Comparison of ENCODE assay signal across 15 mouse cellular contexts in genomic region chr8:109983944-109984343, GRCm38 (mm10). TPM values are rescaled to one million over a fixed set of nuclear protein-coding genes. Genes with fewer than 3 reads are reported as not detected.
DNase-seq lines count a peak whose midpoint lies in the region; ATAC-seq lines count a peak whose summit lies in the region.
"Had no signal": no experiment of that assay in that cellular context is flagged by ENCODE, and none has a peak within 500 bp of the region (broad histone marks: within the 10 kb centered on the region; RNA-seq: fewer than 3 reads in every experiment).

No protein-coding gene starts in this region.

- no peaks in the 10 kb centered on the region for H3K9me3 ChIP-seq in limb, embryonic 13.5 days
- no peaks in the 10 kb centered on the region for H3K9me3 ChIP-seq in limb, embryonic 10.5 days (replicated peaks)
- no peaks in the 10 kb centered on the region for H3K9me3 ChIP-seq in intestine, embryonic 16.5 days (ENCODE audit: control insufficient read depth, low read length)
- H3K9me3 ChIP-seq: limb, embryonic 15.5 days had no signal

- DNase-seq in adrenal gland, adult 2 months, result peak; percentile 41
- no peak for DNase-seq in adrenal gland, postnatal 25 days
- no peak for DNase-seq in limb, embryonic 10.5 days (ENCODE audit: low spot score)
- DNase-seq in adrenal gland, postnatal 36 days, result peak; percentile 9 to 66
- DNase-seq in layer of hippocampus, postnatal 14 days (ENCODE audit: low spot score in 2 of 2), result peak; percentile 30 to 75
- no peak for DNase-seq in heart, adult 8-10 months (ENCODE audit: low spot score)
- DNase-seq: cerebellum, adult 9-11 months; heart, postnatal 4 days; kidney, postnatal 10 days; thymus, postnatal 36 days had no signal

- no peaks in the 10 kb centered on the region for H3K36me3 ChIP-seq in limb, embryonic 13.5 days
- no peaks in the 10 kb centered on the region for H3K36me3 ChIP-seq in limb, embryonic 10.5 days
- H3K36me3 ChIP-seq in intestine, embryonic 16.5 days (ENCODE audit: control insufficient read depth, insufficient read depth, low read length), result no peaks in the 10 kb centered on the region
- H3K36me3 ChIP-seq: limb, embryonic 15.5 days had no signal

- no peak overlapping the region for H3K4me3 ChIP-seq in limb, embryonic 13.5 days
- no peak overlapping the region for H3K4me3 ChIP-seq in limb, embryonic 10.5 days
- H3K4me3 ChIP-seq in intestine, embryonic 16.5 days (ENCODE audit: low read length), result no peak overlapping the region
- H3K4me3 ChIP-seq: limb, embryonic 15.5 days had no signal

- WGBS in limb, embryonic 13.5 days, result 37% methylated on average over 5 of the region's 5 CpGs
- 46% methylated on average over 5 of the region's 5 CpGs for WGBS in limb, embryonic 10.5 days
- WGBS in intestine, embryonic 16.5 days, result 31% methylated on average over 5 of the region's 5 CpGs

- peak overlapping the region; percentile 39; the same call in 1 of the 2 replicates for H3K27ac ChIP-seq in limb, embryonic 13.5 days
- H3K27ac ChIP-seq in limb, embryonic 10.5 days, result no peak overlapping the region
- H3K27ac ChIP-seq in intestine, embryonic 16.5 days (ENCODE audit: low read length), result no peak overlapping the region
- H3K27ac ChIP-seq: limb, embryonic 15.5 days had no signal

- H3K9ac ChIP-seq in limb, embryonic 13.5 days, result no peak overlapping the region
- H3K9ac ChIP-seq in intestine, embryonic 16.5 days (ENCODE audit: low read depth, low read length), result no peak overlapping the region
- H3K9ac ChIP-seq: limb, embryonic 15.5 days had no signal

- H3K4me1 ChIP-seq in limb, embryonic 13.5 days, result peaks cover 9% of the 10 kb centered on the region; the same call in 1 of the 2 replicates
- no peaks in the 10 kb centered on the region for H3K4me1 ChIP-seq in limb, embryonic 10.5 days
- H3K4me1 ChIP-seq in intestine, embryonic 16.5 days (ENCODE audit: control insufficient read depth, insufficient read depth, low read length), result no peaks in the 10 kb centered on the region

- no peaks in the 10 kb centered on the region for H3K27me3 ChIP-seq in limb, embryonic 13.5 days
- no peaks in the 10 kb centered on the region for H3K27me3 ChIP-seq in limb, embryonic 10.5 days (ENCODE audit: low read depth, poor library complexity, severe bottlenecking)
- no peaks in the 10 kb centered on the region; the same call in 1 of the 2 replicates for H3K27me3 ChIP-seq in intestine, embryonic 16.5 days (replicated peaks; ENCODE audit: control insufficient read depth, insufficient read depth, low read length)
- H3K27me3 ChIP-seq: limb, embryonic 15.5 days had no signal

- ATAC-seq in limb, embryonic 13.5 days (ENCODE audit: low FRiP score, low read depth), result no peak
- ATAC-seq in intestine, embryonic 16.5 days, result no peak

- H3K4me2 ChIP-seq in limb, embryonic 13.5 days (replicated peaks), result no peak overlapping the region
- H3K4me2 ChIP-seq in intestine, embryonic 16.5 days (ENCODE audit: low read depth, low read length), result no peak overlapping the region
- H3K4me2 ChIP-seq: limb, embryonic 15.5 days had no signal

RNA-seq across cellular contexts. Expression of gene Tat, which starts 6.3 kb away (rescaled TPM):
- total RNA-seq in adrenal gland, adult 2 months (2021), result 1 to 10 TPM in 1 of 2 experiments, under 1 TPM in 1; 0.24 to 5.9 TPM
- polyA plus RNA-seq in adrenal gland, adult 2 months (2012; rRNA removed), result 0.56 TPM in 1 of 2 replicates, not detected in the other
- 6.9 TPM in 1 of 2 replicates, not detected in the other for total RNA-seq in adrenal gland, postnatal 25 days (2021)
- polyA plus RNA-seq in limb, embryonic 13.5 days (2015; fragmentation: Nextera tagmentation; extraction: Ambion mirVana), result not detected in 2 replicates
- not detected in 2 replicates for polyA plus RNA-seq in limb, embryonic 10.5 days (2016; fragmentation: Nextera tagmentation; extraction: Ambion mirVana)
- total RNA-seq in adrenal gland, postnatal 36 days (2021), result 1 to 10 TPM in 1 of 2 experiments, under 1 TPM in 1; 0.10 to 1.5 TPM
- total RNA-seq in layer of hippocampus, postnatal 14 days (2021), result not detected
- polyA plus RNA-seq in intestine, embryonic 16.5 days (2015; fragmentation: Nextera tagmentation; extraction: Ambion mirVana), result not detected in 2 replicates
- total RNA-seq in heart, adult 8-10 months (2022), result 1 to 10 TPM in 1 of 4 experiments, under 1 TPM in 3; 0.14 to 2.0 (median 0.41) TPM
- total RNA-seq: megakaryocyte, adult 5-6 weeks; MEL had no signal
- polyA plus RNA-seq: limb, embryonic 15.5 days had no signal

RNA-seq across cellular contexts. Expression of gene Marveld3, which starts 21.9 kb away (rescaled TPM):
- total RNA-seq in adrenal gland, adult 2 months (2021), result under 1 TPM in 1 of 2 experiments, not detected in 1; 0.28 TPM
- not detected in 2 replicates for polyA plus RNA-seq in adrenal gland, adult 2 months (2012; rRNA removed)
- total RNA-seq in adrenal gland, postnatal 25 days (2021), result not detected in 2 replicates
- 0.97 and 1.4 TPM in 2 replicates for polyA plus RNA-seq in limb, embryonic 13.5 days (2015; fragmentation: Nextera tagmentation; extraction: Ambion mirVana)
- polyA plus RNA-seq in limb, embryonic 10.5 days (2016; fragmentation: Nextera tagmentation; extraction: Ambion mirVana), result 0.39 and 0.89 TPM in 2 replicates
- under 1 TPM in 1 of 2 experiments, not detected in 1; 0.17 TPM for total RNA-seq in adrenal gland, postnatal 36 days (2021)
- total RNA-seq in layer of hippocampus, postnatal 14 days (2021), result under 1 TPM in 1 of 2 experiments, not detected in 1; 0.35 TPM
- polyA plus RNA-seq in intestine, embryonic 16.5 days (2015; fragmentation: Nextera tagmentation; extraction: Ambion mirVana), result 12.0 and 17.1 TPM in 2 replicates
- under 1 TPM in 2 of 4 experiments, not detected in 2; 0.17 to 0.53 TPM for total RNA-seq in heart, adult 8-10 months (2022)
- total RNA-seq: megakaryocyte, adult 5-6 weeks; MEL had no signal

RNA-seq across cellular contexts. Expression of gene Chst4, which starts 55.6 kb away (rescaled TPM):
- total RNA-seq in adrenal gland, adult 2 months (2021), result 1 to 10 TPM; 2.7 to 3.5 TPM
- 2.3 and 3.0 TPM in 2 replicates for polyA plus RNA-seq in adrenal gland, adult 2 months (2012; rRNA removed)
- total RNA-seq in adrenal gland, postnatal 25 days (2021), result 0.27 and 0.62 TPM in 2 replicates
- not detected in 2 replicates for polyA plus RNA-seq in limb, embryonic 13.5 days (2015; fragmentation: Nextera tagmentation; extraction: Ambion mirVana)
- not detected in 2 replicates for polyA plus RNA-seq in limb, embryonic 10.5 days (2016; fragmentation: Nextera tagmentation; extraction: Ambion mirVana)
- total RNA-seq in adrenal gland, postnatal 36 days (2021), result 1 to 10 TPM; 1.0 to 1.8 TPM
- not detected for total RNA-seq in layer of hippocampus, postnatal 14 days (2021)
- polyA plus RNA-seq in intestine, embryonic 16.5 days (2015; fragmentation: Nextera tagmentation; extraction: Ambion mirVana), result 3.9 and 4.4 TPM in 2 replicates
- 1 to 10 TPM; 2.2 to 7.2 (median 3.2) TPM for total RNA-seq in heart, adult 8-10 months (2022)
- total RNA-seq: megakaryocyte, adult 5-6 weeks; MEL had no signal
- polyA plus RNA-seq: limb, embryonic 15.5 days had no signal

Comparison
In these comparisons a context has a peak if more than half of its experiments do, and no peak if none do; other contexts are left out.
1. DNase-seq: peak in adrenal gland, adult 2 months (single experiment), adrenal gland, postnatal 36 days (2 of 2) and layer of hippocampus, postnatal 14 days (2 of 2); none in adrenal gland, postnatal 25 days (single experiment), limb, embryonic 10.5 days (single experiment) and heart, adult 8-10 months (single experiment).